Mouse (Mus musculus) brain, embryonic 14.5 days (tissue): ENCODE measurements around the gene Tubg1. TPM values are rescaled to one million over a fixed set of nuclear protein-coding genes. Genes with fewer than 3 reads are reported as not detected.

Source experiments
- DNase-seq: peaks from one replicate; pipeline ENCODE4 v3.0.0-alpha.2; 2011; ENCODE audit warnings: low read depth
- CTCF ChIP-seq: fragments of 200-500 bp; IDR thresholded peaks from 2 replicates; pipeline ENCODE4 v1.5.1; 2012; ENCODE audit warnings: inconsistent platforms, mild to moderate bottlenecking, moderate library complexity, borderline replicate concordance; ENCODE audit not compliant: insufficient read depth, insufficient read length; ENCODE audit errors: extremely low read depth
- POLR2A ChIP-seq: fragments of 200-500 bp; IDR thresholded peaks from 2 replicates; pipeline ENCODE4 v1.6.1; 2012; ENCODE audit warnings: mild to moderate bottlenecking, inconsistent platforms, borderline replicate concordance; ENCODE audit not compliant: poor library complexity, insufficient read depth, insufficient read length, severe bottlenecking; ENCODE audit errors: extremely low read depth
- polyA plus RNA-seq: library from polyadenylated mRNA; depleted of rRNA; stranded (reverse); fragments of >200 nt; gene quantifications from 2 replicates; pipeline ENCODE4 v1.2.3, GENCODE M21; 2012; rRNA removed

Tubg1 gene
- polyA plus RNA-seq: 15.5 and 35.5 TPM in 2 replicates

- peak; percentile 100 for DNase-seq
- peak; percentile 76; the same call in 1 of the 2 replicates for TF ChIP-seq POLR2A
- TF ChIP-seq CTCF: no peak
Observed at GRCm38 (mm10) chr11:101119761-101120544, at the start of gene Tubg1, which contains the start of gene Retreg3. Gene Tubg1, plus strand, starts transcription at chr11:101119938. Gene Retreg3, minus strand, starts transcription at chr11:101119893.

GRCm38 (mm10) chr11:101070189-101070527 is 49.6 kb upstream of the Tubg1 start:
- DNase-seq: no peak
- no peak for TF ChIP-seq CTCF
- TF ChIP-seq POLR2A: no peak

DNA sequence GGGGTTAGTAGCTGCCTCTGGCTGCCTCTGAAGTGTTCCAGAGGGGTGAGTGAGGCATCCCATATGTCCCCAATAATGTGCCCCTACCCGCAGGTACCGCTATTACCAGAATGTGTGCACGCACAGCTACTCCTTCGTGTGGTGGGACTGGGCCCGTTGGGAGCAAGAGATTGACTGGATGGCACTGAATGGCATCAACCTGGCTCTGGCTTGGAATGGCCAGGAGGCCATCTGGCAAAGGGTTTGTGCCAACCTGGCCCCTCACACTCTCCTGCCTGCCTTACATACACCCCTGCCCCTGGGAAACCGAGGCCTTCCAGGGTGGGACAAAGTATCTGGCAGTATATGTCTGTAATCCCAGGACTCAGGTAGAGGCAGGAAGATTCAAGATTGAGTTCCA is 48.8 kb upstream of the Tubg1 start:
- TF ChIP-seq POLR2A (no peak), CTCF (no peak)
- DNase-seq: no peak

DNA sequence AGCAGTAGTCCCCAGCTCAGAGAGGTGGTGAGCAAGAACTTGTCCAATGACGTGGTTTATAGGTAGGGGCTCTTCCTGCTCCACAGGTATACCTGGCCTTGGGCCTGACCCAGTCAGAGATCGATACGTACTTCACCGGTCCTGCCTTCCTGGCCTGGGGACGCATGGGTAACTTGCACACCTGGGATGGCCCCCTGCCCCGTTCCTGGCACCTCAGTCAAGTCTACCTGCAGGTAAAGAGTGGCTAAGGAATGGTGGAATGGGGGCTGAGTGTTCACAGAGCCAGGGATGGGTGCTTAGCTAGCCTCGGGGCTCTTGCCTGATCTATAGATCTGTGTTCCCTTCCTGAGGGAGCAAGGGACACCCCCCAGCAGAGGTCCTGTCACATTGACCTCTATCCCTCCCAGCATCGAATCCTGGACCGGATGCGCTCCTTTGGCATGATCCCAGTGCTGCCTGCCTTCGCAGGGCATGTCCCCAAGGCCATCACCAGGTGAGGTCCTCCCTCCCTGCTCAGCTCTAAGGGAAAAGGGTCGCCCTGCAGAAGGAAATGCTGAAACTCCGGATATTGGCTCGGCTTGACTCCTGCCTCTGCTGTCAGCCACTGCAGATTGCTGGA is 47.8 kb upstream of the Tubg1 start:
- no peak for TF ChIP-seq POLR2A
- no peak for DNase-seq

- TF ChIP-seq CTCF: no peak
- TF ChIP-seq POLR2A: no peak
- no peak for DNase-seq
Observed at GRCm38 (mm10) chr11:101078121-101078520, 41.6 kb upstream of the Tubg1 start, which contains the start of gene Hsd17b1. Gene Hsd17b1, plus strand, starts transcription at chr11:101078411.

DNA sequence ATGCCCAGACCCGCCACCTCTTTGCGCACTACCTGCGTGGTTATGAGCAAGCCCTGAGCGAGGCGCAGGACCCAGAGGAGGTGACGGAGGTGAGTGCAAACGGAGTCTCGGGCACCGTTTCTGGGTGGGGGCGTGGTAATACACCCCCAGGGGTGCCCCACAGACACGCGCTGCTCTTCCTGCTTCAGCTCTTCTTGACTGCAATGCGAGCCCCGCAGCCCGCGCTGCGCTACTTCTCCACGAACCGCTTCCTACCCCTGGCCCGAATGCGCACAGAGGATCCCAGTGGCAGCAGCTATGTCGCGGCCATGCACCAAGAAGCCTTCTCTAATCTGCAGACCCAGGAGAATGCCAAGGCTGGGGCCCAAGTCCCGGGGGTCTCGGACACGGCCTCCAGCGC is 40.0 kb upstream of the Tubg1 start:
- DNase-seq: no peak
- no peak for TF ChIP-seq POLR2A

GRCm38 (mm10) chr11:101080421-101080820 is 39.3 kb upstream of the Tubg1 start:
- TF ChIP-seq CTCF: no peak
- no peak for TF ChIP-seq POLR2A
- DNase-seq: no peak

DNA sequence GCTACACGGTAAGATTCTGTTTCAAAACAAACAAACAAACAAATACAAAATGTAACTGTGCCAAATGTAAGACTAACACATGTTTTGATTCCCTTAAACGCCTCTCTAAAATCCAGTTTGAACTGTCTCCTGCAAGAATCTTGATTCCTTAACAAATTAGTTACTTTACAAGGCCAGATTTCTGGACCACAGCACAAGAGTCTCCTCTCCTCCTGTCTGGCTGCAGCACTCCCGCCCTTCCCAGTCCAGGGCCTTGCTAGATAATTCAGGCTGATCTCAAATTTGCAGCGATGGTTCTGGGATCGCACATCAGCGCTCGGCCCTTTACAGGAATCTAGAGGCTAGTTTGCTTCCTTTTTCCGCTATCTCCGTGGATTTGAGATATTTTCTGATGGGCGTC is 38.1 kb upstream of the Tubg1 start:
- no peak for TF ChIP-seq POLR2A
- no peak for TF ChIP-seq CTCF
- DNase-seq: peak; percentile 27

DNA sequence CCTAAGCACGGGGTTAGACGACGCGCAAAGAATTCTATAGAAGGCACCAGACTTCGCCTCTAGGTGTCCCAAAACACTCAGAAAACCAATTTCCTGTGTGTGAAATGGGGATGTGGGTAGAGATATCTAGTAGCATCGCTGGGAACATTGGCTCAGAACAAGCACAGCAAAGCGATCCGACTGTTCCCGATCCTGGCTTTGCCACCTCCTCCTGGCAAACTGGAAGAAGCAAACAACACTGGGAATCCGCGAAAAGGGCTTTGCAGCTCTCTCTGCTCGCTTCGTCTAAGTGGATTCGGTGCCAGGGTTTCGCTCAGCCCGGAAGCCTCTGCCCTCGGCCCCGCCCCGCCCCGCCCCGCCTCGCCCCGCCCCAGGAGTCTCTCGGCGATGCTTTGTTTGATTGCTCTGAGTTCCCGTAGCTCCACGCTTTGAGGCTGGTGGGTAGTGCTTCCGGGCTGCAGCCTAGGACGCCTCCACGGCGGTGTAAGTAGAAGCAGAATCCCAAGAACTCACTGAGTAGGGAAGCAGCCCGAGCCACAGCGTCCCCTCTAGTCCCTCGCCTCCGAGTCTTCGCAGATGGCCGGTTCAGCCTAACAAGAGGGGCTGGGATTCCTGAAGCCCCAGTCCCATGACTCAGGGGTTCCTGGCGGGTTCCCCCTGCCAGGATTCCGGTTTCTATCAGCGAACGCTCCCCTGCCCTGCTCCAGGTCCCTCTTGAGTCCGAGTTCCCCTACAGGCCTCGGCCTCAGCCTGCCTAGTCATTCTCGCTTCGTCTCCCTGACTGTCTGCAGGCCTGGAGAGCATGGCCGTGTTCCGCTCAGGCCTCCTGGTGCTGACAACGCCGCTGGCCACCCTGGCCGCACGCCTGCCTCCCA is 37.3 kb upstream of the Tubg1 start, which contains the start of gene Coasy:
Gene Coasy, plus strand, starts transcription at position 358 of the 875 bp plus-strand sequence.
- TF ChIP-seq POLR2A: peak; percentile 51; the same call in 1 of the 2 replicates
- peak; percentile 40; the same call in 1 of the 2 replicates for TF ChIP-seq CTCF
- DNase-seq: peak; percentile 98

DNA sequence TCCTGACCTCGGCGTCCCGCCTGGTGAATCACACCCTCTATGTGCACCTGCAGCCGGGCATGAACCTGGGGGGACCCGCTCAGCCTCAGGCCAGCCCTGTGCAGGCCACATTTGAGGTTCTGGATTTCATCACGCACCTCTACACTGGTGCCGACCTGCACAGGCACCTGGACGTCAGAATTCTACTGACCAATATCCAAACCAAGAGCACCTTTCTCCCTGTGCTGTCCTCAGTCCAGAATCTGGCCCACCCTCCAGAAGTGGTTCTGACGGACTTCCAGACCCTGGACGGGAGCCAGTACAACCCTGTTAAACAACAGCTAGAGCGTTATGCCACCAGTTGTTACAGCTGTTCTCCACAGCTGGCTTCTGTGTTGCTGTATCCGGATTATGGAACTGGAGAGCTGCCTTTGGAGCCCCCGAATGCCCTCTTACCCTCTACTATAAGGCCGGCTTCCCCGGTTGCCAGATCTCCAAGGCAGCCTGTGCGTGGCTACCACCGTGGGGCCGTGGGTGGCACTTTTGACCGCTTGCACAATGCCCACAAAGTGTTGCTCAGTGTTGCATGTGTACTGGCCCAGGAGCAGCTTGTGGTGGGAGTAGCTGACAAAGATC is 36.5 kb upstream of the Tubg1 start:
- no peak for DNase-seq
- TF ChIP-seq POLR2A (no peak), CTCF (no peak)

GRCm38 (mm10) chr11:101084246-101084645 is 35.5 kb upstream of the Tubg1 start:
- no peak for DNase-seq
- TF ChIP-seq CTCF (no peak), POLR2A (no peak)
